Mouse (Mus musculus): Measurements from ENCODE around the gene Ttc23l. TPM values are rescaled to one million over a fixed set of nuclear protein-coding genes. Genes with fewer than 3 reads are reported as not detected.
"Not testable (repeated sequence)": the region's sequence is repeated elsewhere in the genome, so short reads cannot be mapped to it uniquely, and the experiment has no call there.

Ttc23l gene
- polyA plus RNA-seq, 1 experiment from 2014 or later: not detected

DNA sequence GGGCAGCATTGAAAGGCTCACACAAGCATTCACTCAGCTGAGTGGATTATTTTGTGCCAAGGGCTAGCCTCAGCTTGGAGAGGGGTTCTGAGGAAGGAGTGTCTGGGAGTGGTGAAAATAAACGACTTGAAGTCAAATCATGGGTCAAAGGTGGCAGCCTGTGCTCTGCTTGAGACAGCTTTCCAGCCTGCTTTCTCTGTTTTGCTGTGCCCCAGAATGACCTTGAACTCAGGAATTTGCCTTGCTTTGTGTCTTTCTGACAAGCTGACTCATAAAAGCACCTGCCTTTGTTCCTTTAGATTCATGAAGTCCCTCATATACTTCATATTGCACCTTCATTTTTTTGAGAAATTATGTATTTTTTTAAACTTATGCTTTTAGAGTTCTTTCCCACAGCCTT is 5.7 kb upstream of the Ttc23l start:
- H3K9me3 ChIP-seq (replicated peaks): no peaks in the 10 kb centered on the region
- 30% methylated on average over 1 of the region's 1 CpGs for WGBS
- H3K36me3 ChIP-seq: peaks cover 16% of the 10 kb centered on the region
- no peak overlapping the region for H3K27ac ChIP-seq
- no peak for ATAC-seq (ENCODE audit: low FRiP score)
- no peak overlapping the region for H3K4me3 ChIP-seq
- H3K4me2 ChIP-seq (replicated peaks): no peak overlapping the region
- H3K27me3 ChIP-seq: no peaks in the 10 kb centered on the region
- H3K9ac ChIP-seq: no peak overlapping the region
- H3K4me1 ChIP-seq: no peaks in the 10 kb centered on the region

DNA sequence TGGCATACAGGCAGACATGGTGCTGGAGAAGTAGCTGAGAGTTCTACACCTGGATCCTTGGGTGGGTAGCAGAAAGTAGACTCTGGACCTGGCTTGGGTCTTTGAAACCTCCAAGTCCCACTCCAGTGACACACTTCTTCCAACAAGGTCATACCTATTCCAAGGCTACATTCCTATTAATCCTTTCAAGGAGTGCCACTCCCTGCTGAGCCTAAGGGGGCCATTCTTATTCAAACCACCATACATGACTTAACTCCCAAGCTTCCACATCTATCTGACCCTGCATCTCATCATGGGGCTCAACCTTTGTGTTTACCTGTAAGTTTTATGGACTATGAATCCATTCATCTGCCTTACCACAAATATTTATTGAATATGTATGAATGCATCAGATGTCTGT is 3.8 kb upstream of the Ttc23l start:
- Histone ChIP-seq H3K27ac (no peak overlapping the region), H3K4me2 (replicated peaks) (no peak overlapping the region), H3K27me3 (no peaks in the 10 kb centered on the region), H3K9ac (no peak overlapping the region), H3K36me3 (peaks cover under 1% of the 10 kb centered on the region; the same call in 1 of the 2 replicates), H3K4me1 (no peaks in the 10 kb centered on the region), H3K9me3 (replicated peaks) (no peaks in the 10 kb centered on the region), H3K4me3 (no peak overlapping the region)
- no peak for ATAC-seq (ENCODE audit: low FRiP score)

DNA sequence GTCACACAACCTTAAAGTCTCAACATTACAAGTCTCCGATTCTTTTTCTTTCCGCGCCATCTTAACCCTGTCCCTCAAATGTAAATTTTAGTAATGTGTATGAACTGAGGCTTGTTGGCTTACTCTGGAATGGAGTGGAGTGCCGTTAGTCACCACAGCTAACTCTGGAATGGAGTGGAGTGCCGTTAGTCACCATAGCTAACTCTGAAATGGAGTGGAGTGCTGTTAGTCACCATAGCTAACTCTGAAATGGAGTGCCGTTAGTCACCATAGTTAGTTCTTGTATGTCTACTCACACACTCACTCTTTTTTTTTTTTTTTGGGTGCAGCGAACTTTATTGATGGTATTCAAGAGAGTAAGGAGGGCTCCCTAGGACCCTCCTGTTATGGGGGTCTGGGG is 1.5 kb upstream of the Ttc23l start:
- no peaks in the 10 kb centered on the region for H3K9me3 ChIP-seq (replicated peaks)
- no peaks in the 10 kb centered on the region for H3K4me1 ChIP-seq
- H3K27me3 ChIP-seq: no peaks in the 10 kb centered on the region
- H3K27ac ChIP-seq: no peak overlapping the region
- H3K9ac ChIP-seq: no peak overlapping the region
- H3K36me3 ChIP-seq: no peaks in the 10 kb centered on the region
- 93% methylated on average over 7 of the region's 7 CpGs for WGBS
- no peak overlapping the region for H3K4me3 ChIP-seq
- ATAC-seq (ENCODE audit: low FRiP score): no peak
- H3K4me2 ChIP-seq (replicated peaks): no peak overlapping the region

DNA sequence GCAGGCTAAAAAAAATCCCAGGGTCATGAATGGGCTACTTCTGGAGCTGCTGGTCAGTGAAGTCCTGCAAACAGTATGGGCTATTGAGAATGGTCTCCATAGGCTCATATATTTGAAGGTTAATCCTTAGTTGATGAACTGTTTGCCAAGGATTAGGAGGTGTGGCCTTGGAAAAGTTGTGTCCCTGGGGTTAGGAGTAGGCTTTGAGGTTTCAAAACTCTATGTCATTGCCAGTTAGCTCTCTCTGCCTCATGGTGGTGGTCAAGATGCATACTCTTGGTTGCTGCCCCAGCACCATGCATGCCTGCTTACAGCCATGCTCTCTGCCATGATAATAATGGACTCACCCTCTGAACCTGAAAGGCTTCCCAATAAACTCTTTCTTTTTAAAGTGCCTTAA is 4.1 kb downstream of the Ttc23l start:
- H3K4me2 ChIP-seq (replicated peaks): no peak overlapping the region
- no peak for ATAC-seq (ENCODE audit: low FRiP score)

DNA sequence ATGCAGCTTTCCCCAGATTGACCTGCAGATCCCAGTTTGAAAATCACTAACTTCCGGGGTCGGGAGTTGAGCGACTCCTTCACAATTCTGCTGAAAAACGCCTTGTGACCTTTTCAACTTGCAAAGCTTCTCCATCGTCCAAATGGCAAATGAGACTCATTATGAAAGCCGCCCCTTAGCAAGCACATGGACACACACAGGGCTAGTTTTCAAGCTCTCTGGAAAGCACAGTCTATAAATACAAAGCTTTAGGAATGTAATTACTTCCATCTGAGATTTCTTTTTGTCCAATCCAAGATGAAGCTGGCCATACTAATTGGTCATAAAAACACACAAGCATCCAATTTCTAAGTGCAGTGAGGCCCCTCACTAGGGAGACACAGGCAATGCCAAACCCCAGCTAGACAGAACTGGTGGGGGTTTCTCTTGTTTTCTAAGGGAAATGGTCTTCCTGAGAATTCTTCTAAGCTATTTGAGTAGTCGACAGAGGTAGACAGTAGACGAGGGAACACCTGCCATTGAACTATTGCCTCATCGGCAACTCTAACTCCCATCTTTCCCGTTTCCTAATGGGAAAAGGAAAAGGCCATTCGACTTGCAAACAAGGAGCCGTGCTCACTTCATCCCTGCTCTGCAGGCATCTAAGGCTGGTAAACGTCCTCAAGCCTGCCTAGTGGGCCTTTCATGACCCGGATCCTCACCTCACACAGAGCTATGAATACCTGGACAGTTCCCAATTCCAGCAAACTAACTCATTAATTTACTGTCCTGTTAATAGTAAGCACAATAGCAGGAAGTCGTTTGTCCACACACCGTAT is 18.0 kb downstream of the Ttc23l start:
- WGBS: 73% methylated on average over 16 of the region's 16 CpGs
- no peak overlapping the region for H3K9ac ChIP-seq
- no peak overlapping the region for H3K27ac ChIP-seq
- no peak overlapping the region for H3K4me3 ChIP-seq
- no peak for ATAC-seq (ENCODE audit: low FRiP score)
- H3K4me1 ChIP-seq: no peaks in the 10 kb centered on the region
- no peak overlapping the region for H3K4me2 ChIP-seq (replicated peaks)
- H3K27me3 ChIP-seq: no peaks in the 10 kb centered on the region
- H3K9me3 ChIP-seq (replicated peaks): no peaks in the 10 kb centered on the region
- H3K36me3 ChIP-seq: no peaks in the 10 kb centered on the region

More for the DNA sequence above, 4.1 kb downstream of the Ttc23l start:
- no peaks in the 10 kb centered on the region for H3K27me3 ChIP-seq
- H3K9ac ChIP-seq: no peak overlapping the region
- H3K4me1 ChIP-seq: no peaks in the 10 kb centered on the region
- H3K4me3 ChIP-seq: no peak overlapping the region
- no peaks in the 10 kb centered on the region for H3K36me3 ChIP-seq
- H3K9me3 ChIP-seq (replicated peaks): no peaks in the 10 kb centered on the region
- no peak overlapping the region for H3K27ac ChIP-seq

DNA sequence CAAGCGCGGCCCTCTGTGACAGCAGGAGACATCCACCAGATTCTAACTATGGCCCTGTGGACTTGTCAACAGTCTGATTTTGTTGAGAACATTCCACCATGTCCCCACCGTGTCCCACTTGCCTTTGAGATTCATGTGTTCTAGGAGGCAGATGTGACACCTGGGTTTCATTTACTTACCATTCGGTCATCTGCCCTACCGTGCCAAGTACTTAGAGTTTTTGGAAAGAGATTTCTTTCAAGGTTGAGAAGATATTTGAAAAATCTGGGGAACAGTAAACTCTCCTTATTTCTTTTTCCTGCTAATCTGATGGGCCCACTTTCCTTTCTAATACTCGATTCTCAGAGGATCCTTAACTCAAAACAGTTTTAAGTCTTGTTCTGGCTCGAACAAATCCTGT is 22.5 kb downstream of the Ttc23l start:
- H3K9ac ChIP-seq: no peak overlapping the region
- no peaks in the 10 kb centered on the region for H3K9me3 ChIP-seq (replicated peaks)
- H3K27me3 ChIP-seq: no peaks in the 10 kb centered on the region
- no peak overlapping the region for H3K4me2 ChIP-seq (replicated peaks)
- no peak for ATAC-seq (ENCODE audit: low FRiP score)
- whole genome bisulfite sequencing: 77% methylated on average over 7 of the region's 7 CpGs
- H3K4me1 ChIP-seq: no peaks in the 10 kb centered on the region
- no peaks in the 10 kb centered on the region for H3K36me3 ChIP-seq
- H3K27ac ChIP-seq: no peak overlapping the region
- no peak overlapping the region for H3K4me3 ChIP-seq

DNA sequence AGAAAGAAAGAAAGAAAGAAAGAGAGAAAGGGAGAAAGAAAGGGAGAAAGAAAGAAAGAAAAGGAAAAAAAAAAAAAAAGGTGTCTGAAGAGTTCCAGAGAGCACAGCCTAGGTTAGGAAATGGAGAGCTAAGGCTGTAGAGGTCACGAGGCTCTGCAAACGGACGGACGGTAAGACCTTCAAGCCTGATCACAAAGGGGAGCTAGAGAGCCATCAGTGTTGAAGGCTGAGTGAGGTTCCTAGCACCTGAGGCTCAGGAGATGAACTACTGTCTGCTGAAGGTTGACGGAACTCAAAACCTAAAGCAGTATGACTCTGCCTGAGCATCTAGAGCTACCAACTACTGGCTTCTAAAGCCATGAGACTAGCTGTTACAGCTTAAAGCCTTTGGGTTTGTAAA is 23.9 kb downstream of the Ttc23l start:
- Histone ChIP-seq H3K4me2 (replicated peaks) (no peak overlapping the region), H3K4me1 (no peaks in the 10 kb centered on the region), H3K9me3 (replicated peaks) (no peaks in the 10 kb centered on the region), H3K27me3 (no peaks in the 10 kb centered on the region), H3K27ac (no peak overlapping the region), H3K36me3 (no peaks in the 10 kb centered on the region), H3K9ac (no peak overlapping the region), H3K4me3 (no peak overlapping the region)
- 82% methylated on average over 5 of the region's 5 CpGs for WGBS
- no peak for ATAC-seq (ENCODE audit: low FRiP score)

DNA sequence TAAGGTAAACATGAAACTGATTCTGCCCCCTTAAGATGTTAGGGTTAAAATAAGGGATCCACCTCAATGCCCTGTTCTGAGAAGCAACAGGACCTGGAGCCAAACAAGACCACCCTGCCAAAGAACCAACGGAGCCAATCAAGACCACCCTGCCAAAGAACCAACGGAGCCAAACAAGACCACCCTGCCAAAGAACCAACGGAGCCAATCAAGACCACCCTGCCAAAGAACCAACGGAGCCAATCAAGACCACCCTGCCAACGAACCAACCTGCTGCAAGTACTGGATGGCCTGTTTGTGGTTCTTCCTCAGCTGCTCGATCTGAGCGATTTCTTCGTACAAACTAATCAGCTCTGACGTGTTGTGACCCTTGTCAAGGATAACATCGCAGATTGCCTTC is 25.1 kb downstream of the Ttc23l start:
- H3K4me2 ChIP-seq (replicated peaks); H3K36me3 ChIP-seq; H3K27ac ChIP-seq; H3K4me1 ChIP-seq; H3K9me3 ChIP-seq (replicated peaks); H3K4me3 ChIP-seq; H3K27me3 ChIP-seq; H3K9ac ChIP-seq; ATAC-seq (ENCODE audit: low FRiP score): not testable (repeated sequence)
- 92% methylated on average over 10 of the region's 10 CpGs for WGBS

DNA sequence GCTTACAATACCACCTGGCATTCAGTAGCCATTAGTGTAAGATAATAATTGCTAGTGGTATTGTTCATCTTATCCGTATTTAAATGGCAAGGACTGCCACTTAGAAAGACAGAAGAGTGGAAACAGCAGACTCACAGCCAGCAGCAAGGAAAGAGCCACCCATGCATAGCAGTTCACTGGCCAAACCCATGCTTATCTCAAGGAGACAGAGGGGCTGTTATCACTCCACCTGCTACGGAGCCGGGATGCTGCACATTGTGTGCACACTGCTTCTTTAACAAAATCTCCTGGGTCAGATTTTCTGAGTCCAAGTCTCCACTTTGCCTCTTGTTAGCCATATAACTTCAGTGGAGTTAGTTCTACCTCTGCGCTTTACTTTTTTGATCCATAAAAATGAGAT is 27.1 kb downstream of the Ttc23l start:
- no peak for ATAC-seq (ENCODE audit: low FRiP score)
- Histone ChIP-seq H3K9ac (no peak overlapping the region), H3K27me3 (no peaks in the 10 kb centered on the region), H3K4me2 (replicated peaks) (no peak overlapping the region), H3K4me3 (no peak overlapping the region), H3K36me3 (no peaks in the 10 kb centered on the region), H3K9me3 (replicated peaks) (no peaks in the 10 kb centered on the region), H3K27ac (no peak overlapping the region), H3K4me1 (no peaks in the 10 kb centered on the region)
- 88% methylated on average over 4 of the region's 4 CpGs for WGBS

DNA sequence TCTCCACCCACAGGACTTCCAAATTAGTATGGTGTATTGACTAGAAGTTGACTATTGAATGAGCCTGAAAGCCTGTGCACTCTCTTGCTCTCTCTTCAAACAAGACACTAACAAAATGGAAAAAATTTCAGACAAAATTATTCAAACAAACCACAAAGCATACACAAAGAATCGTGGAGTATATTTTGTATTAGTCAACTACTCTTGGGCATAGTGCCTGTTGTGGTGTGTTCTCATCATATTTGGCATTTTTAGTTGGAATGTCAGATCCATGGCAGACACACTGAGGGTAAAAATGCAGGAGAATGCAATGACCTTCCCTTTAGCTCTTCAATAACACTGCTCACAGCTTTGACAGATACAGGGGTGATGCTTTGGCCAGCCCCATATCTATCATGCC is 32.6 kb downstream of the Ttc23l start:
- Histone ChIP-seq H3K9me3 (replicated peaks) (no peaks in the 10 kb centered on the region), H3K4me1 (no peaks in the 10 kb centered on the region), H3K4me2 (replicated peaks) (no peak overlapping the region), H3K4me3 (no peak overlapping the region), H3K27me3 (no peaks in the 10 kb centered on the region), H3K36me3 (no peaks in the 10 kb centered on the region), H3K9ac (no peak overlapping the region), H3K27ac (no peak overlapping the region)
- WGBS: 98% methylated on average over 1 of the region's 1 CpGs
- no peak for ATAC-seq (ENCODE audit: low FRiP score)

DNA sequence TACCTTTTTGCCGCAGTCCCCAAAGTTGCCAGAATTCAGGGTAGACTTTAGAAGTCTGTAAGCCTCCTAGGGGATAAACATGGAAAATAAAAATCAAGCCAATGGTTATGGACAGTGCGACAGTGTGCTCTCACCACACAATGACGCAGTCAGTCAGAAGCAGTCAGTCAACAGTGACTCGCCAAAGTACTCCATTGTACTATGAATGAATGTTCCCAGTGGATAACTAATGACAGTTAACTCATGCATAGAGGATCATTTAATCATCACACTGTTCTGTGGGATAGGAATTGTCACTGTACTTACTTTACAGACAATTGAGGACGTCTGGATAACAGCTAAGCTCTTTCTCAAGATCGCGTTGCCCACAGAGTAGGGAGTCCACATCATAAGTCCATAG is 43.3 kb downstream of the Ttc23l start:
- no peak overlapping the region for H3K27ac ChIP-seq
- no peaks in the 10 kb centered on the region for H3K27me3 ChIP-seq
- WGBS: 74% methylated on average over 7 of the region's 7 CpGs

DNA sequence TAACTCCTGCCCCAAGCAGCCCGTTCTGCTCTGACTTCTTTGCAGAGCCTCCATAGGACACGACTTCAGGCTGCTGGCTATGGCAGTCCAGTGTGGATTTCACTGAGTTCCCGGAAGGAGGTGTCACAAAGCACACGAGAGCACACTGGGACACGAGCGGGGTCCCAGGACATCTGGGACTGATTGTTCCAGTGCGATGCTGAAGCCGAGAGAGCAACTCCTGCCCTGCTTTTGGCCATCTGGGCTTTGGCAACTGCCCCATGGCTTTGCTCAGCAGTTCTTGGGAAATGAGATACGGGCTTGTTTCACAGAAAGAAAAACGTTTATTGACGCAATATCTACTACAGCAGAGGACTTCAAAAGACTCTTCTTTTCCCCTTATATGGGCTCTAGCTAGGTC is 52.4 kb downstream of the Ttc23l start:
- WGBS: 68% methylated on average over 11 of the region's 11 CpGs
- H3K9me3 ChIP-seq (replicated peaks): no peaks in the 10 kb centered on the region
- no peaks in the 10 kb centered on the region for H3K36me3 ChIP-seq
- H3K9ac ChIP-seq: no peak overlapping the region
- H3K4me1 ChIP-seq: no peaks in the 10 kb centered on the region
- no peak for ATAC-seq (ENCODE audit: low FRiP score)
- H3K27me3 ChIP-seq: no peaks in the 10 kb centered on the region
- H3K27ac ChIP-seq: no peak overlapping the region
- H3K4me2 ChIP-seq (replicated peaks): no peak overlapping the region
- H3K4me3 ChIP-seq: no peak overlapping the region

More for the DNA sequence above, 43.3 kb downstream of the Ttc23l start:
- Histone ChIP-seq H3K36me3 (no peaks in the 10 kb centered on the region), H3K4me1 (no peaks in the 10 kb centered on the region), H3K4me3 (no peak overlapping the region), H3K4me2 (replicated peaks) (no peak overlapping the region), H3K9me3 (replicated peaks) (no peaks in the 10 kb centered on the region), H3K9ac (no peak overlapping the region)
- no peak for ATAC-seq (ENCODE audit: low FRiP score)
